Mouse (Mus musculus) mouse embryonic stem cell (cell line): ENCODE measurements around the gene Pin1.
"Not testable (repeated sequence)": the region's sequence is repeated elsewhere in the genome, so short reads cannot be mapped to it uniquely, and the experiment has no call there.

Experiments used
- in situ Hi-C, 2 experiments: fragments of 300-500 bp; cut with MboI; formaldehyde crosslinking; loops; 1 replicate in 1 of 2; 3 replicates in 1 of 2; pipeline ENCODE4 v1.14.3; 2019 to 2020; ENCODE audit warnings: low sequenced_read_pairs in 2 of 2, low pct_unique_long_range_greater_than_20kb in 1 of 2, mixed read lengths in 1 of 2; ENCODE audit not compliant: unreplicated experiment in 1 of 2

Pin1 gene

GRCm38 (mm10) chr9:20651602-20652259 is at the start of gene Pin1:
Gene Pin1 (plus strand): TSS chr9:20652095.
- in situ Hi-C loops = no loop called here

GRCm38 (mm10) chr9:20606269-20606668 is 45.6 kb upstream of the Pin1 start:
- in situ Hi-C loops = no loop called here

- in situ Hi-C loops = no loop called here
Measured at GRCm38 (mm10) chr9:20607100-20607974, 44.6 kb upstream of the Pin1 start.

- in situ Hi-C loops = loop anchor here in 1 of 2 experiments (10.0 kb wide), 1 partner anchor 145 kb away; the partner anchor contains the start of gene Zfp26
Measured at GRCm38 (mm10) chr9:20609831-20610464, 41.9 kb upstream of the Pin1 start.

- in situ Hi-C loops = loop anchor here in 1 of 2 experiments (10.0 kb wide), 1 partner anchor 147 kb away; the partner anchor contains the start of gene Zfp26
Measured at GRCm38 (mm10) chr9:20611976-20612375, 39.9 kb upstream of the Pin1 start.

- in situ Hi-C loops = loop anchor here in 1 of 2 experiments (10.0 kb wide), 1 partner anchor 152 kb away; the partner anchor contains the start of gene Zfp26
Measured at GRCm38 (mm10) chr9:20616685-20617084, 35.2 kb upstream of the Pin1 start.

GRCm38 (mm10) chr9:20631332-20631731 is 20.6 kb upstream of the Pin1 start:
- in situ Hi-C loops = no loop called here

- in situ Hi-C loops = not testable (repeated sequence)
Measured at GRCm38 (mm10) chr9:20635676-20636075, 16.2 kb upstream of the Pin1 start.

- in situ Hi-C loops = no loop called here
Measured at GRCm38 (mm10) chr9:20636256-20636655, 15.6 kb upstream of the Pin1 start.

GRCm38 (mm10) chr9:20636790-20637189 is 15.1 kb upstream of the Pin1 start:
- in situ Hi-C loops = no loop called here

- in situ Hi-C loops = no loop called here
Measured at GRCm38 (mm10) chr9:20638552-20638951, 13.3 kb upstream of the Pin1 start.

- in situ Hi-C loops = no loop called here
Measured at GRCm38 (mm10) chr9:20639486-20639885, 12.4 kb upstream of the Pin1 start.

- in situ Hi-C loops = no loop called here
Measured at GRCm38 (mm10) chr9:20641501-20641900, 10.4 kb upstream of the Pin1 start.

GRCm38 (mm10) chr9:20642101-20642895 is 9.6 kb upstream of the Pin1 start, which contains the start of gene Ubl5:
Gene Ubl5 (plus strand): TSS chr9:20642878.
- in situ Hi-C loops = no loop called here

GRCm38 (mm10) chr9:20642896-20643466 is 8.9 kb upstream of the Pin1 start:
- in situ Hi-C loops = no loop called here

- in situ Hi-C loops = no loop called here
Measured at GRCm38 (mm10) chr9:20643781-20644180, 8.1 kb upstream of the Pin1 start.

- in situ Hi-C loops = no loop called here
Measured at GRCm38 (mm10) chr9:20644360-20645081, 7.4 kb upstream of the Pin1 start, which contains the start of gene Fbxl12. Gene Fbxl12 (minus strand): TSS chr9:20644767.
